Mouse (Mus musculus) CD8-positive naive resting alpha-beta T cell, adult 2 months (primary cell): Measurements from ENCODE around the gene Dnm2.
"Not testable (repeated sequence)": the region's sequence is repeated elsewhere in the genome, so short reads cannot be mapped to it uniquely, and the experiment has no call there.

Source experiments
- DNase-seq, 2 experiments: peaks; one replicate each; pipeline ENCODE4 v3.0.0; 2022; ENCODE audit warnings: low read depth in 2 of 2, low spot score in 2 of 2

Gene Dnm2

GRCm38 (mm10) chr9:21498284-21498902, 73.7 kb downstream of the Dnm2 start:
- no peak for DNase-seq

- no peak for DNase-seq
These were observed 78.6 kb downstream of the Dnm2 start for GRCm38 (mm10) chr9:21503352-21503751.

GRCm38 (mm10) chr9:21505767-21506166, 81.1 kb downstream of the Dnm2 start:
- no peak for DNase-seq

GRCm38 (mm10) chr9:21507753-21508430, 83.2 kb downstream of the Dnm2 start:
- DNase-seq: no peak

- no peak for DNase-seq
These were observed 84.2 kb downstream of the Dnm2 start for GRCm38 (mm10) chr9:21508871-21509404.

GRCm38 (mm10) chr9:21509772-21510688, 85.3 kb downstream of the Dnm2 start, which contains the start of gene Tmed1:
Gene Tmed1, minus strand, starts transcription at chr9:21510252.
- DNase-seq: peak; percentile 76 to 84

- no peak for DNase-seq
These were observed 85.9 kb downstream of the Dnm2 start for GRCm38 (mm10) chr9:21510689-21511015.

- DNase-seq: no peak
These were observed 86.3 kb downstream of the Dnm2 start for GRCm38 (mm10) chr9:21511052-21511451.

GRCm38 (mm10) chr9:21513466-21513865, 88.8 kb downstream of the Dnm2 start:
- no peak for DNase-seq

- no peak for DNase-seq
These were observed 93.3 kb downstream of the Dnm2 start for GRCm38 (mm10) chr9:21517947-21518495.

- not testable (repeated sequence) for DNase-seq
These were observed 94.0 kb downstream of the Dnm2 start for GRCm38 (mm10) chr9:21518690-21519089.

- no peak for DNase-seq
These were observed 100.6 kb downstream of the Dnm2 start for GRCm38 (mm10) chr9:21525142-21525936.

GRCm38 (mm10) chr9:21525937-21526633, 101.4 kb downstream of the Dnm2 start, which contains the start of gene AB124611:
Gene AB124611, plus strand, starts transcription at chr9:21526176.
- peak; percentile 37 to 40 for DNase-seq

GRCm38 (mm10) chr9:21526634-21526944, 101.9 kb downstream of the Dnm2 start:
- no peak for DNase-seq

- DNase-seq: no peak
These were observed 102.5 kb downstream of the Dnm2 start for GRCm38 (mm10) chr9:21527100-21527801.

GRCm38 (mm10) chr9:21527917-21528324, 103.2 kb downstream of the Dnm2 start:
- no peak for DNase-seq

- DNase-seq: no peak
These were observed 111.8 kb downstream of the Dnm2 start for GRCm38 (mm10) chr9:21536501-21536900.

- no peak for DNase-seq
These were observed 112.3 kb downstream of the Dnm2 start for GRCm38 (mm10) chr9:21537009-21537408.

- DNase-seq: no peak
These were observed 115.5 kb downstream of the Dnm2 start for GRCm38 (mm10) chr9:21539981-21540753.
